Mouse (Mus musculus) heart, embryonic 13.5 days (tissue): ENCODE measurements at regions not wholly inside any gene's neighbourhood (a gene's known extent, or its start where the extent isn't known, plus 50 kb on each side); places are given as distances from the start of the nearest gene placed in this dataset.

ENCODE experiments used
- ATAC-seq: fragments of 200-750 bp; cut with Nextera tagmentation; 2 replicates; pipeline ENCODE4 v1.8.0; 2017; ENCODE audit warnings: moderate TSS enrichment; ENCODE audit not compliant: insufficient number of reproducible peaks, low FRiP score, low TSS enrichment; ENCODE audit errors: extremely low read depth
- H3K27ac ChIP-seq: fragments of 300-500 bp; sonication (generic); replicated peaks from 2 replicates; pipeline ENCODE4 v1.5.1; 2015; ENCODE audit warnings: moderate library complexity, mild to moderate bottlenecking, inconsistent platforms
- H3K27me3 ChIP-seq: fragments of 300-500 bp; sonication (generic); replicated peaks from 2 replicates; pipeline ENCODE4 v1.6.1; 2015; ENCODE audit warnings: mild to moderate bottlenecking, inconsistent platforms
- H3K36me3 ChIP-seq: fragments of 300-500 bp; sonication (generic); 2 replicates; pipeline ENCODE4 v1.6.1; 2015; ENCODE audit warnings: mild to moderate bottlenecking, inconsistent platforms
- H3K4me1 ChIP-seq: fragments of 300-500 bp; sonication (generic); 2 replicates; pipeline ENCODE4 v1.6.1; 2015; ENCODE audit warnings: inconsistent platforms
- H3K4me2 ChIP-seq: fragments of 300-500 bp; sonication (generic); 2 replicates; pipeline ENCODE4 v1.6.1; 2015; ENCODE audit warnings: inconsistent platforms, mild to moderate bottlenecking, moderate library complexity
- H3K4me3 ChIP-seq: fragments of 300-500 bp; sonication (generic); 2 replicates; pipeline ENCODE4 v1.5.1; 2015; ENCODE audit warnings: moderate library complexity, mild to moderate bottlenecking, inconsistent platforms
- H3K9ac ChIP-seq: fragments of 300-500 bp; sonication (generic); 2 replicates; pipeline ENCODE4 v1.6.1; 2015; ENCODE audit warnings: inconsistent platforms, mild to moderate bottlenecking, moderate library complexity
- H3K9me3 ChIP-seq: fragments of 300-500 bp; sonication (generic); 2 replicates; pipeline ENCODE4 v1.6.1; 2016; ENCODE audit warnings: inconsistent platforms
- WGBS: fragments of 180-500 bp; shearing (Covaris S2); methylation state at CpG from one replicate; pipeline ENCODE4 v1.1.7; 2015; ENCODE audit warnings: mixed read lengths; 5-methylcytosine and 5-hydroxymethylcytosine counted together

DNA sequence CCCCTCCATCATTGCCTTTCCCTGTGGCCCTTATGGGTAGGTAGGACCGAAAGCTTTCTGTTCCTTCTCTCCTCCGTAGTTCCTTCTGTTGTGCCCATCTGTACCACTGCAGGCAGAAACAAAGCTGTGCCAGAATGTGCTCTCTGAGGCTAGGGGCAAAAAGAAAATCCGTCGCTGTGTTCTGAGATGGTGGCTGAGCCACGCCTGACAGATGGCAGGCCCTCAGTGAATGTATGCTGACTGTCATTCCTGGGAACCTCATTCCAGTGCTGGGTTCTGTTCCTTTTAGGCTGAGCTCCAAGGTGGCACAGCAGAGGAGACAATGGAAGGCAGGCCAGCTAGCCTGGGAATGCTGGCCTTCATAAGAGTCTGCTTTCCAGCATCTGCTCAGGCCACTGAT, 54.0 kb upstream of the Boc start:
- Histone ChIP-seq H3K27ac (no peak overlapping the region), H3K9me3 (no peaks in the 10 kb centered on the region; the same call in 1 of the 2 replicates), H3K4me3 (no peak overlapping the region), H3K4me2 (no peak overlapping the region), H3K9ac (no peak overlapping the region), H3K4me1 (peaks cover 25% of the 10 kb centered on the region), H3K27me3 (no peaks in the 10 kb centered on the region), H3K36me3 (no peaks in the 10 kb centered on the region)
- WGBS: 75% methylated on average over 5 of the region's 5 CpGs
- no peak for ATAC-seq

DNA sequence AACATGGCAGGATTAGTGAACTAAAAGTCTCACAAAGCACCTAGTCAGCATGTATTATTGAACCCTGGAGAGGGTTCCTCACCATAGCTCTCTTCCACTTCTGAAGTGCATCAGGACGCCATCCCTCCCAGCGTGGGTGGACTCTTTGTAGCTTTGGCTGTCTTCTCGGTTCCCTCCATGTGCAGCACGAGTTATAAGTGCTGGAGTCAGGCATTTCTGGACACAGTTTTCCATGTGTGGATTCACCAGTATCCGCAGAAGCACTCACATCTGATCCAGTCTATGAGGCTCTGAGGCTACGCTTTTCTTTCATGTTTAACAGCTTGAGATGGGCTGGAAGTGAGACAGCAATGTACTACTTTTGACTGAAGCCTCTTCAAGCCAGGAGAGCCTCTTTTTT, 52.8 kb upstream of the Boc start:
- H3K9me3 ChIP-seq: no peaks in the 10 kb centered on the region; the same call in 1 of the 2 replicates
- no peak for ATAC-seq
- no peak overlapping the region for H3K9ac ChIP-seq
- H3K27ac ChIP-seq: no peak overlapping the region
- peaks cover 16% of the 10 kb centered on the region for H3K4me1 ChIP-seq
- no peaks in the 10 kb centered on the region for H3K36me3 ChIP-seq
- H3K4me3 ChIP-seq: no peak overlapping the region
- no peak overlapping the region for H3K4me2 ChIP-seq
- WGBS: 78% methylated on average over 6 of the region's 6 CpGs
- no peaks in the 10 kb centered on the region for H3K27me3 ChIP-seq

DNA sequence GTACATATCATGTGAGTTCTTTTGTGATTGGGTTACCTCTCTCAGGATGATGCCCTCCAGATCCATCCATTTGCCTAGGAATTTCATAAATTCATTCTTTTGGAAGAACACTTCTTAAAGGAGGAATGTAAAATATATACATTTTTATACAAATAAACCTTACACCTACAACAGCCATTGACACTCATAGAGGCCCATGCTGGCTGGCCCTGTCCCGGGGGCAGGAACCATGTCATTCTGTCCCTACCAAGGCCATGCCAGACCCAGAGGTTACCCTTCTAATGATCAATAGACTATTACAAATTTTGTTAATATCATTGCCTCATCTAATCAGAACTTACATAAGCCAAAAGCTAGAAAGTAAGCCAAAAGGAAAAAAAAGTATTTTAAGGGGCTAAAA, 49.9 kb upstream of the Boc start:
- 87% methylated on average over 1 of the region's 1 CpGs for WGBS
- no peak overlapping the region for H3K4me2 ChIP-seq
- peaks cover 3% of the 10 kb centered on the region for H3K4me1 ChIP-seq
- no peaks in the 10 kb centered on the region for H3K36me3 ChIP-seq
- ATAC-seq: no peak
- H3K9me3 ChIP-seq: no peaks in the 10 kb centered on the region; the same call in 1 of the 2 replicates
- H3K27ac ChIP-seq: no peak overlapping the region
- H3K9ac ChIP-seq: no peak overlapping the region
- H3K27me3 ChIP-seq: no peaks in the 10 kb centered on the region
- no peak overlapping the region for H3K4me3 ChIP-seq
